Mouse (Mus musculus) stomach, embryonic 16.5 days (tissue): ENCODE data around the gene Ip6k1. TPM values are rescaled to one million over a fixed set of nuclear protein-coding genes. Genes with fewer than 3 reads are reported as not detected.

Source experiments
- ATAC-seq: fragments of 200-750 bp; cut with Nextera tagmentation; 2 replicates; pipeline ENCODE4 v1.8.0; 2017; ENCODE audit warnings: moderate number of reproducible peaks, moderate TSS enrichment; ENCODE audit not compliant: insufficient read depth, low FRiP score
- H3K27ac ChIP-seq: fragments of 300-500 bp; sonication (generic); 2 replicates; pipeline ENCODE4 v1.5.1; 2014; ENCODE audit warnings: low read length
- H3K27me3 ChIP-seq: fragments of 300-500 bp; sonication (generic); 2 replicates; pipeline ENCODE4 v1.6.1; 2014; ENCODE audit warnings: low read length, control low read depth, mixed read lengths; ENCODE audit not compliant: control insufficient read depth, insufficient read depth
- H3K36me3 ChIP-seq: fragments of 300-500 bp; sonication (generic); 2 replicates; pipeline ENCODE4 v1.6.1; 2014; ENCODE audit warnings: low read length; ENCODE audit not compliant: control insufficient read depth, insufficient read depth
- H3K4me1 ChIP-seq: fragments of 300-500 bp; sonication (generic); 2 replicates; pipeline ENCODE4 v1.6.1; 2014; ENCODE audit warnings: low read length, control low read depth, mixed read lengths; ENCODE audit not compliant: control insufficient read depth, insufficient read depth
- H3K4me2 ChIP-seq: fragments of 300-500 bp; sonication (generic); 2 replicates; pipeline ENCODE4 v1.6.1; 2014; ENCODE audit warnings: low read depth, low read length, mixed read lengths
- H3K4me3 ChIP-seq: fragments of 300-500 bp; sonication (generic); replicated peaks from 2 replicates; pipeline ENCODE4 v1.5.1; 2014; ENCODE audit warnings: mild to moderate bottlenecking, low read length
- H3K9ac ChIP-seq: fragments of 300-500 bp; sonication (generic); 2 replicates; pipeline ENCODE4 v1.6.1; 2014; ENCODE audit warnings: low read length
- H3K9me3 ChIP-seq: fragments of 300-500 bp; sonication (generic); replicated peaks from 2 replicates; pipeline ENCODE4 v1.6.1; 2016; ENCODE audit warnings: low read length, control low read depth; ENCODE audit not compliant: control insufficient read depth
- WGBS: fragments of 180-500 bp; shearing (Covaris S2); extraction: QIAGEN DNeasy Blood & Tissue Kit; methylation state at CpG from one replicate; pipeline ENCODE4 v1.1.7; 2014; 5-methylcytosine and 5-hydroxymethylcytosine counted together
- polyA plus RNA-seq: library from polyadenylated mRNA; unstranded; fragments of >200 nt; fragmentation: Nextera tagmentation; extraction: Ambion mirVana; gene quantifications from 2 replicates; pipeline ENCODE4 v1.2.1, GENCODE M21; 2015

Gene Ip6k1
- polyA plus RNA-seq, 1 experiment from 2014 or later: 50.5 TPM

GRCm38 (mm10) chr9:108052411-108052810, 50.1 kb downstream of the Ip6k1 start:
- H3K27ac ChIP-seq: peak overlapping the region; percentile 46
- no peaks in the 10 kb centered on the region for H3K27me3 ChIP-seq
- WGBS: 69% methylated on average over 7 of the region's 7 CpGs
- H3K4me3 ChIP-seq: no peak overlapping the region
- no peaks in the 10 kb centered on the region for H3K9me3 ChIP-seq
- 0 out of 2 replicates have a peak, but pooled peaks cover 15% of the 10 kb centered on the region for H3K36me3 ChIP-seq
- no peak overlapping the region for H3K4me2 ChIP-seq
- H3K9ac ChIP-seq: peak overlapping the region; percentile 32; the same call in 1 of the 2 replicates
- H3K4me1 ChIP-seq: peaks cover 31% of the 10 kb centered on the region
- ATAC-seq: no peak

- Histone ChIP-seq H3K27ac (peak within 1 kb of the TSS; percentile 67), H3K4me2 (peak within 1 kb of the TSS; percentile 53), H3K4me1 (peaks cover 26% of the 10 kb centered on the region), H3K27me3 (no peaks in the 10 kb centered on the region), H3K9me3 (no peaks in the 10 kb centered on the region), H3K36me3 (0 out of 2 replicates have a peak, but pooled peaks cover 15% of the 10 kb centered on the region), H3K4me3 (peak within 1 kb of the TSS; percentile 19; the same call in 1 of the 2 replicates), H3K9ac (peak within 1 kb of the TSS; percentile 60)
- ATAC-seq: peak; percentile 69
- 51% methylated on average over 20 of the region's 20 CpGs for WGBS
These were observed 50.8 kb downstream of the Ip6k1 start, which contains the start of gene Amigo3 for GRCm38 (mm10) chr9:108052885-108053664. Gene Amigo3 (plus strand): TSS chr9:108053159.

GRCm38 (mm10) chr9:108053665-108054225, 51.4 kb downstream of the Ip6k1 start:
- H3K27me3 ChIP-seq: no peaks in the 10 kb centered on the region
- peaks cover 22% of the 10 kb centered on the region for H3K4me1 ChIP-seq
- H3K36me3 ChIP-seq: peaks cover 16% of the 10 kb centered on the region; the same call in 1 of the 2 replicates
- peak overlapping the region; percentile 60; the same call in 1 of the 2 replicates for H3K9ac ChIP-seq
- H3K4me2 ChIP-seq: no peak overlapping the region
- H3K4me3 ChIP-seq: no peak overlapping the region
- no peaks in the 10 kb centered on the region for H3K9me3 ChIP-seq
- WGBS: 86% methylated on average over 15 of the region's 15 CpGs
- ATAC-seq: no peak
- peak overlapping the region; percentile 67 for H3K27ac ChIP-seq

GRCm38 (mm10) chr9:108054331-108055040, 52.2 kb downstream of the Ip6k1 start:
- WGBS: 88% methylated on average over 22 of the region's 22 CpGs
- Histone ChIP-seq H3K4me2 (no peak overlapping the region), H3K27ac (0 out of 2 replicates have a peak overlapping the region, but pooled peaks have one; percentile 1), H3K9me3 (no peaks in the 10 kb centered on the region), H3K4me3 (no peak overlapping the region), H3K36me3 (peaks cover 21% of the 10 kb centered on the region), H3K9ac (no peak overlapping the region; the same call in 1 of the 2 replicates), H3K4me1 (peaks cover 21% of the 10 kb centered on the region), H3K27me3 (no peaks in the 10 kb centered on the region)
- ATAC-seq: no peak

GRCm38 (mm10) chr9:108055061-108055460, 52.8 kb downstream of the Ip6k1 start:
- Histone ChIP-seq H3K9me3 (no peaks in the 10 kb centered on the region), H3K4me2 (no peak overlapping the region), H3K36me3 (peaks cover 24% of the 10 kb centered on the region), H3K4me1 (peaks cover 15% of the 10 kb centered on the region), H3K27me3 (no peaks in the 10 kb centered on the region), H3K27ac (no peak overlapping the region), H3K9ac (0 out of 2 replicates have a peak overlapping the region, but pooled peaks have one; percentile 38), H3K4me3 (no peak overlapping the region)
- 74% methylated on average over 1 of the region's 1 CpGs for WGBS
- ATAC-seq: no peak

- Histone ChIP-seq H3K4me1 (peaks cover 12% of the 10 kb centered on the region), H3K9ac (no peak overlapping the region), H3K27me3 (no peaks in the 10 kb centered on the region), H3K9me3 (no peaks in the 10 kb centered on the region), H3K27ac (no peak overlapping the region), H3K36me3 (peaks cover 24% of the 10 kb centered on the region), H3K4me2 (no peak overlapping the region), H3K4me3 (no peak overlapping the region)
- ATAC-seq: no peak
- 83% methylated on average over 6 of the region's 6 CpGs for WGBS
These were observed 53.4 kb downstream of the Ip6k1 start for GRCm38 (mm10) chr9:108055661-108056237.

- no peak overlapping the region for H3K27ac ChIP-seq
- no peaks in the 10 kb centered on the region for H3K27me3 ChIP-seq
- H3K4me2 ChIP-seq: no peak overlapping the region
- H3K36me3 ChIP-seq: peaks cover 16% of the 10 kb centered on the region
- H3K4me3 ChIP-seq: no peak overlapping the region
- H3K9ac ChIP-seq: no peak overlapping the region
- H3K9me3 ChIP-seq: no peaks in the 10 kb centered on the region
- whole genome bisulfite sequencing: 81% methylated on average over 28 of the region's 28 CpGs
- no peak for ATAC-seq
- peaks cover 12% of the 10 kb centered on the region for H3K4me1 ChIP-seq
These were observed 54.3 kb downstream of the Ip6k1 start for GRCm38 (mm10) chr9:108056361-108057261.

GRCm38 (mm10) chr9:108057262-108057562, 54.9 kb downstream of the Ip6k1 start:
- peaks cover 14% of the 10 kb centered on the region for H3K36me3 ChIP-seq
- no peak overlapping the region for H3K4me3 ChIP-seq
- no peak overlapping the region for H3K27ac ChIP-seq
- no peaks in the 10 kb centered on the region for H3K9me3 ChIP-seq
- peaks cover 12% of the 10 kb centered on the region for H3K4me1 ChIP-seq
- no peak overlapping the region for H3K4me2 ChIP-seq
- no peak for ATAC-seq
- no peak overlapping the region for H3K9ac ChIP-seq
- H3K27me3 ChIP-seq: no peaks in the 10 kb centered on the region
- WGBS: 89% methylated on average over 5 of the region's 5 CpGs
